Mouse (Mus musculus) splenic B cell, adult 2 months (primary cell): Measurements from ENCODE around the gene Nckap5.
"Not testable (repeated sequence)": the region's sequence is repeated elsewhere in the genome, so short reads cannot be mapped to it uniquely, and the experiment has no call there.

Experiments used
- DNase-seq: peaks from one replicate; pipeline ENCODE4 v3.0.0-alpha.2; 2011; ENCODE audit warnings: low read depth, low spot score
- H3K27me3 ChIP-seq: 2 replicates; pipeline ENCODE4 v1.6.1; 2012; ENCODE audit warnings: mild to moderate bottlenecking, low read length, moderate library complexity, mixed read lengths; ENCODE audit not compliant: control insufficient read depth, poor library complexity, insufficient read depth, severe bottlenecking
- H3K36me3 ChIP-seq: 2 replicates; pipeline ENCODE4 v1.6.1; 2012; ENCODE audit warnings: mild to moderate bottlenecking, low read length, moderate library complexity, mixed read lengths; ENCODE audit not compliant: control insufficient read depth, poor library complexity, insufficient read depth, severe bottlenecking

Nckap5 gene

GRCm38 (mm10) chr1:126806548-126806947 lies 24.1 kb downstream of the Nckap5 start:
- Histone ChIP-seq H3K36me3 (no peaks in the 10 kb centered on the region), H3K27me3 (no peaks in the 10 kb centered on the region)
- no peak for DNase-seq

- H3K36me3 ChIP-seq, result no peaks in the 10 kb centered on the region
- DNase-seq, result no peak
- no peaks in the 10 kb centered on the region for H3K27me3 ChIP-seq
Observed at GRCm38 (mm10) chr1:126802405-126802804, 28.2 kb downstream of the Nckap5 start.

- DNase-seq, result no peak
- Histone ChIP-seq H3K36me3 (no peaks in the 10 kb centered on the region), H3K27me3 (no peaks in the 10 kb centered on the region)
Observed at GRCm38 (mm10) chr1:126801706-126802105, 28.9 kb downstream of the Nckap5 start.

- Histone ChIP-seq H3K36me3 (no peaks in the 10 kb centered on the region), H3K27me3 (no peaks in the 10 kb centered on the region)
- no peak for DNase-seq
Observed at GRCm38 (mm10) chr1:126799379-126799798, 31.2 kb downstream of the Nckap5 start.

- not testable (repeated sequence) for DNase-seq, H3K27me3 ChIP-seq
Observed at GRCm38 (mm10) chr1:126780354-126780941, 50.2 kb downstream of the Nckap5 start.

GRCm38 (mm10) chr1:126773947-126774346 lies 56.7 kb downstream of the Nckap5 start:
- H3K36me3 ChIP-seq, DNase-seq, H3K27me3 ChIP-seq: not testable (repeated sequence)

More at GRCm38 (mm10) chr1:126780354-126780941, 50.2 kb downstream of the Nckap5 start:
- not testable (repeated sequence) for H3K36me3 ChIP-seq

GRCm38 (mm10) chr1:126766971-126767370 lies 63.6 kb downstream of the Nckap5 start:
- Histone ChIP-seq H3K36me3 (no peaks in the 10 kb centered on the region), H3K27me3 (no peaks in the 10 kb centered on the region)
- DNase-seq, result no peak

GRCm38 (mm10) chr1:126765506-126766170 lies 65.0 kb downstream of the Nckap5 start:
- DNase-seq, result no peak
- no peaks in the 10 kb centered on the region for H3K36me3 ChIP-seq
- H3K27me3 ChIP-seq, result no peaks in the 10 kb centered on the region

- Histone ChIP-seq H3K36me3 (no peaks in the 10 kb centered on the region), H3K27me3 (no peaks in the 10 kb centered on the region)
- DNase-seq, result no peak
Observed at GRCm38 (mm10) chr1:126764201-126764600, 66.4 kb downstream of the Nckap5 start.

- no peaks in the 10 kb centered on the region for H3K27me3 ChIP-seq
- DNase-seq, result no peak
- H3K36me3 ChIP-seq, result no peaks in the 10 kb centered on the region
Observed at GRCm38 (mm10) chr1:126763192-126763591, 67.4 kb downstream of the Nckap5 start.

GRCm38 (mm10) chr1:126760386-126760785 lies 70.2 kb downstream of the Nckap5 start:
- Histone ChIP-seq H3K27me3 (no peaks in the 10 kb centered on the region), H3K36me3 (no peaks in the 10 kb centered on the region)

GRCm38 (mm10) chr1:126755682-126756081 lies 74.9 kb downstream of the Nckap5 start:
- no peak for DNase-seq
- Histone ChIP-seq H3K36me3 (no peaks in the 10 kb centered on the region), H3K27me3 (no peaks in the 10 kb centered on the region)

More at GRCm38 (mm10) chr1:126760386-126760785, 70.2 kb downstream of the Nckap5 start:
- DNase-seq, result no peak

GRCm38 (mm10) chr1:126753611-126754010 lies 77.0 kb downstream of the Nckap5 start:
- DNase-seq, result no peak
- no peaks in the 10 kb centered on the region for H3K27me3 ChIP-seq
- no peaks in the 10 kb centered on the region for H3K36me3 ChIP-seq

- Histone ChIP-seq H3K36me3 (no peaks in the 10 kb centered on the region), H3K27me3 (no peaks in the 10 kb centered on the region)
- DNase-seq, result no peak
Observed at GRCm38 (mm10) chr1:126752247-126753037, 78.2 kb downstream of the Nckap5 start.

GRCm38 (mm10) chr1:126751137-126751536 lies 79.5 kb downstream of the Nckap5 start:
- DNase-seq, result no peak
- Histone ChIP-seq H3K36me3 (no peaks in the 10 kb centered on the region), H3K27me3 (no peaks in the 10 kb centered on the region)
